Mouse (Mus musculus): ENCODE data around the gene Gm3526. TPM values are rescaled to one million over a fixed set of nuclear protein-coding genes. Genes with fewer than 3 reads are reported as not detected.
"Not testable (repeated sequence)": the region's sequence is repeated elsewhere in the genome, so short reads cannot be mapped to it uniquely, and the experiment has no call there.

Gm3526 gene
- 0.22 TPM in 1 of 2 replicates, not detected in the other for total RNA-seq (2012; rRNA removed)

- H3K36me3 ChIP-seq (ENCODE audit: control insufficient read depth, insufficient read depth, low read length, poor library complexity, severe bottlenecking); H3K27ac ChIP-seq (ENCODE audit: insufficient read depth, low read depth, low read length, poor library complexity, severe bottlenecking); H3K9me3 ChIP-seq (ENCODE audit: control insufficient read depth, insufficient read depth, low read depth, low read length); H3K9ac ChIP-seq (ENCODE audit: insufficient read depth, low read depth, low read length, poor library complexity, severe bottlenecking); H3K4me3 ChIP-seq (ENCODE audit: insufficient read depth in 1 of 2, low read depth in 1 of 2, low read length in 2 of 2, poor library complexity in 1 of 2, severe bottlenecking in 1 of 2); H3K4me1 ChIP-seq (ENCODE audit: control insufficient read depth in 2 of 2, insufficient read depth in 2 of 2, low read length in 2 of 2, poor library complexity in 1 of 2); DNase-seq (ENCODE audit: low read depth, low spot score); in situ Hi-C loops (cut with MboI; ENCODE audit: low sequenced_read_pairs in 2 of 2, unreplicated experiment in 2 of 2): not testable (repeated sequence)
Measured at GRCm38 (mm10) chr14:5260480-5260879, at the start of gene Gm3526. Gm3526 (minus strand) TSS chr14:5260580.

Other genes with a start within 250 kb of the Gm3526 start
- not detected in 2 replicates for gene Gm3298, start 244.7 kb downstream of the Gm3526 start, total RNA-seq (2012; rRNA removed)
- gene 4930555G01Rik, start 210.0 kb downstream of the Gm3526 start, total RNA-seq (2012; rRNA removed) = not detected in 2 replicates
- gene Gm8281, start 189.5 kb downstream of the Gm3526 start, total RNA-seq (2012; rRNA removed) = 0.16 and 0.31 TPM in 2 replicates
- gene Gm8279, start 129.1 kb downstream of the Gm3526 start, total RNA-seq (2012; rRNA removed) = 1.2 TPM in 1 of 2 replicates, not detected in the other
- 2.6 and 3.0 TPM in 2 replicates for gene Gm3317, start 96.0 kb downstream of the Gm3526 start, total RNA-seq (2012; rRNA removed)
- gene Gm8271, start 74.8 kb downstream of the Gm3526 start, total RNA-seq (2012; rRNA removed) = not detected in 2 replicates
- gene Gm3542, start 74.3 kb upstream of the Gm3526 start, total RNA-seq (2012; rRNA removed) = not detected in 2 replicates
- 0.13 and 0.53 TPM in 2 replicates for gene Gm3500, start 128.5 kb upstream of the Gm3526 start, total RNA-seq (2012; rRNA removed)
- gene Gm3194, start 194.9 kb upstream of the Gm3526 start, total RNA-seq (2012; rRNA removed) = 2.3 and 7.5 TPM in 2 replicates
- not detected in 2 replicates for gene Gm8246, start 217.2 kb upstream of the Gm3526 start, total RNA-seq (2012; rRNA removed)
- not detected in 2 replicates for gene Gm3187, start 223.6 kb upstream of the Gm3526 start, total RNA-seq (2012; rRNA removed)
- 3.0 TPM in 2 replicates for gene Gm3488, start 241.1 kb upstream of the Gm3526 start, total RNA-seq (2012; rRNA removed)